Mouse (Mus musculus) forebrain, embryonic 16.5 days (tissue): ENCODE data around the gene Itpr2. TPM values are rescaled to one million over a fixed set of nuclear protein-coding genes. Genes with fewer than 3 reads are reported as not detected.

Experiments
- ATAC-seq: fragments of 200-750 bp; cut with Nextera tagmentation; 2 replicates; pipeline ENCODE4 v1.8.0; 2017; ENCODE audit warnings: mild to moderate bottlenecking, moderate library complexity
- H3K27ac ChIP-seq: fragments of 300-500 bp; sonication (generic); 2 replicates; pipeline ENCODE4 v1.5.1; 2014; ENCODE audit warnings: low read length, control low read depth
- H3K27me3 ChIP-seq: fragments of 300-500 bp; sonication (generic); replicated peaks from 2 replicates; pipeline ENCODE4 v1.6.1; 2014; ENCODE audit warnings: low read length; ENCODE audit not compliant: control insufficient read depth, insufficient read depth
- H3K36me3 ChIP-seq: fragments of 300-500 bp; sonication (generic); 2 replicates; pipeline ENCODE4 v1.6.1; 2014; ENCODE audit not compliant: control insufficient read depth, insufficient read depth
- H3K4me1 ChIP-seq: fragments of 300-500 bp; sonication (generic); replicated peaks from 2 replicates; pipeline ENCODE4 v1.6.1; 2014; ENCODE audit warnings: low read length; ENCODE audit not compliant: control insufficient read depth, insufficient read depth
- H3K4me2 ChIP-seq: fragments of 300-500 bp; sonication (generic); 2 replicates; pipeline ENCODE4 v1.6.1; 2014; ENCODE audit warnings: mild to moderate bottlenecking, low read length, control low read depth
- H3K4me3 ChIP-seq: fragments of 300-500 bp; sonication (generic); replicated peaks from 2 replicates; pipeline ENCODE4 v1.5.1; 2014; ENCODE audit warnings: mild to moderate bottlenecking, low read length, control low read depth
- H3K9ac ChIP-seq: fragments of 300-500 bp; sonication (generic); replicated peaks from 2 replicates; pipeline ENCODE4 v1.6.1; 2014; ENCODE audit warnings: low read depth, low read length, control low read depth
- H3K9me3 ChIP-seq: fragments of 300-500 bp; sonication (generic); 2 replicates; pipeline ENCODE4 v1.6.1; 2016; ENCODE audit warnings: low read length; ENCODE audit not compliant: control insufficient read depth
- WGBS: fragments of 180-500 bp; shearing (Covaris S2); extraction: QIAGEN DNeasy Blood & Tissue Kit; methylation state at CpG from one replicate; pipeline ENCODE4 v1.1.7; 2014; 5-methylcytosine and 5-hydroxymethylcytosine counted together
- polyA plus RNA-seq: library from polyadenylated mRNA; unstranded; fragments of >200 nt; fragmentation: Nextera tagmentation; extraction: Ambion mirVana; gene quantifications from 2 replicates; pipeline ENCODE4 v1.2.1, GENCODE M21; 2015

The Itpr2 gene
- polyA plus RNA-seq, 1 experiment from 2014 or later = 4.7 TPM

DNA sequence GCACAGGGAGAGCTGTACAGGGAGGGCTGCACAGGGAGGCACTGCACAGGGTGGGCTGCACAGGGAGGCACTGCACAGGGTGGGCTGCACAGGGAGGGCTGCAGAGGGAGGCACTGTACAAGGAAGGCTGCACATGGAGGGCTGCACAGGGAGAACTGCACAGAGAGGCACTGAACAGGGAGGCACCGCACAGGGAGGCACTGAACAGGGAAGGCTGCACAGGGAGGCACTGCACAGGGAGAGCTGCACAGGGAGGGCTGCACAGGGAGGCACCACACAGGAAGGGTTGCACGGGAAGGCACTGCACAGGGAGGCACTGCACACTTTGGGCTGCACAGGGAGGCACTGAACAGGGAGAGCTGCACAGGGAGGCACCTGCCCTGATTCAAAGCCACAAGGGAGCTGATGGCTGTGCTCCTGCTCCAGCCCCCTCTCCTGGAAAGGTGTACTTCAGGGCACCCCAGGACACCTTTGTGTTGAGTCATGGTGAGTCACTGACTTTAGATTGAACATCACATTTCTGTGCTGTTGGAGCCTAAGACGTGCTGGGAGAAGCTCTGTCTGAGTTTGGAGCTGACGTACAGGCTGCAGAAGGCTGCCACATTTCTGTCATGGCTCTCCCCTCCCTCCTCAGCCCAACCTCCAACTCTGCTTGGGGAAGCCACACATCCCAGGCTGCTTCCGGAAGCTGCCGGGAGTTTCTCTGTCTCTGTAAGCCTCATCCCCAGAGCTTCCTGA is 98.9 kb downstream of the Itpr2 start:
- WGBS = 37% methylated on average over 6 of the region's 6 CpGs
- no peaks in the 10 kb centered on the region for H3K27me3 ChIP-seq
- H3K4me2 ChIP-seq = no peak overlapping the region
- H3K9me3 ChIP-seq = no peaks in the 10 kb centered on the region
- no peaks in the 10 kb centered on the region for H3K36me3 ChIP-seq
- H3K9ac ChIP-seq = no peak overlapping the region
- ATAC-seq = peak; percentile 66
- no peak overlapping the region for H3K27ac ChIP-seq
- H3K4me1 ChIP-seq = peaks cover 17% of the 10 kb centered on the region
- H3K4me3 ChIP-seq = no peak overlapping the region

DNA sequence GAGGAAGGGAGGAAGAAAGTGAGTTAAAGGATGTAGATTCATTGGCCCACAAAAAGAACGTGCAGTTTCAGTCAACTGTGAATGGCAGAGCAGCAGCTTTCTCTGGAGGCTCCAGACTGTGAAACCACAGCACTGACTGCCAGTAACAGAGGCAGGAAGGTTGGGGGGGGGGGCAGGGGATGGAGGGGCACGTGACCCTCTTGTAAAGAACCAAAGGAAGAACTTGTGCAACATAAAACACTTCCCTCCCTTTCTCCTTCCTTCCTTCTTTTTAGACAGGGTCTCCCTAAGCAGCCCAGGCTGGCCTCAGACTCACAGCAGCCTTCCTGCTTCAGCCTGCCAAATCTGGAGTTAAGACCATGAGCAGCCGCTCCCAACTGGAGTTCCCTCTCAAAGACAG is 104.2 kb downstream of the Itpr2 start:
- no peak overlapping the region for H3K9ac ChIP-seq
- H3K4me3 ChIP-seq = no peak overlapping the region
- ATAC-seq = no peak
- no peak overlapping the region for H3K27ac ChIP-seq
- no peaks in the 10 kb centered on the region for H3K27me3 ChIP-seq
- no peak overlapping the region for H3K4me2 ChIP-seq
- no peaks in the 10 kb centered on the region for H3K4me1 ChIP-seq
- no peaks in the 10 kb centered on the region for H3K36me3 ChIP-seq
- no peaks in the 10 kb centered on the region for H3K9me3 ChIP-seq
- 76% methylated on average over 3 of the region's 3 CpGs for WGBS

DNA sequence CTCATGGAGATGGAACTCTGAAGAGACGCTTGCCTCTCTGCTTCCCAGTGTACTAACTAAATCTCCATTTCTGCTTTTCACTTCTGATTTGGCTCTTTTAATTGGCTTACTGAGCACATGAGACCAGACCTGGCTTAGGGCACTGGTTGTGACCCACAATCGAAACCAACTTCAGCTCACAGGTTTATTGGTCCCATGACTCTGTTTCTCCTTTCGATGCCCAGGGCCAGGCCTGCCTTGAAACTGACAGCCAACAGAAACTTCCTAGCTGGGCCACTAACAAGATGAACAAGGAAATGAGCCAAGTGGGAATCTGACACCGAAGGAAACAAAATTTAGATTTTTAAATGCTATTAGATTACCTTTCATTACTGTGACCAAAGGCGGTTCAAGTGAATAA is 105.8 kb downstream of the Itpr2 start:
- ATAC-seq = no peak
- Histone ChIP-seq H3K9ac (no peak overlapping the region), H3K4me2 (no peak overlapping the region), H3K9me3 (no peaks in the 10 kb centered on the region), H3K27ac (no peak overlapping the region), H3K4me3 (no peak overlapping the region), H3K36me3 (no peaks in the 10 kb centered on the region), H3K27me3 (no peaks in the 10 kb centered on the region), H3K4me1 (no peaks in the 10 kb centered on the region)
- 90% methylated on average over 5 of the region's 5 CpGs for WGBS

DNA sequence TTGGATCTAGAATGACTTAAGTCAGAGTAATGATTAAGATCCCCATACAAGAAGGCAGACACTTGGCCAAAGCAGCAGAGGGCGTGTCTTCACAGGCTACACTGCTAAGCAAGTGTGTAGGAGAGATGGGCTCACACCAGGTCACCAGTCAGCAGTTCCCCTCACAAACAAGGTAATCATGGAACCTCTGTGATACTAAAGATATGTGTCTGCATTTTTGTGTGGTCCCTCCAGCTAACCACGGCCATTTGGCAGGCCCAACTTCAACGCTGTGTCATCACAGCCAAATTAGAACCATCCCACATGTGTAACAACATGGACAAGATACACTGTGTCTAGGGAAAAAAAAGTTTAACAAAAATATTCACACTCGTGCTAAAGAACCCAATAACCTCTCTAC is 106.4 kb downstream of the Itpr2 start:
- 90% methylated on average over 4 of the region's 4 CpGs for WGBS
- H3K4me3 ChIP-seq = no peak overlapping the region
- H3K9me3 ChIP-seq = no peaks in the 10 kb centered on the region
- ATAC-seq = no peak
- no peak overlapping the region for H3K27ac ChIP-seq
- no peak overlapping the region for H3K4me2 ChIP-seq
- no peaks in the 10 kb centered on the region for H3K36me3 ChIP-seq
- no peaks in the 10 kb centered on the region for H3K27me3 ChIP-seq
- no peak overlapping the region for H3K9ac ChIP-seq
- no peaks in the 10 kb centered on the region for H3K4me1 ChIP-seq

DNA sequence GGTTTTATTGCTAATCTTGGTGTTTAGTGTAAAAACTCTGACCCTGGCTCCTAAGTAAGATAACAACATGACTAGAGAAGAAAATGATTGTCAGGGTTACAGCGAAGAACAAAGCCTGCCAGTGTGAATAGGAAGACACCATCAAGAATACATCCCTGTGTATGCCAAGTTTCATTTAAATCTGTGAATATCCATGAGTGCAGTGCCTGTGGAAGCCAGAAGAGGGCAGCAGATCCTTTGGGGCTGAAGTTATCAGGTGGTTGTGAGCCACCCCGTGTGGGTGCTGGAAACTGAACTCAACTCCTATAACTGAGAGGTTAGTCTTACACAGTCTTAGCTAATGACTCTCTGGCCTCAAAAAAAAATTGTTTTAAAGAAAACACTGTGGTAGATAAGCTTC is 109.8 kb downstream of the Itpr2 start:
- Histone ChIP-seq H3K9ac (no peak overlapping the region), H3K4me2 (no peak overlapping the region), H3K9me3 (no peaks in the 10 kb centered on the region), H3K4me1 (no peaks in the 10 kb centered on the region), H3K27me3 (no peaks in the 10 kb centered on the region), H3K36me3 (no peaks in the 10 kb centered on the region), H3K27ac (no peak overlapping the region), H3K4me3 (no peak overlapping the region)
- no peak for ATAC-seq
- WGBS = 77% methylated on average over 2 of the region's 2 CpGs

DNA sequence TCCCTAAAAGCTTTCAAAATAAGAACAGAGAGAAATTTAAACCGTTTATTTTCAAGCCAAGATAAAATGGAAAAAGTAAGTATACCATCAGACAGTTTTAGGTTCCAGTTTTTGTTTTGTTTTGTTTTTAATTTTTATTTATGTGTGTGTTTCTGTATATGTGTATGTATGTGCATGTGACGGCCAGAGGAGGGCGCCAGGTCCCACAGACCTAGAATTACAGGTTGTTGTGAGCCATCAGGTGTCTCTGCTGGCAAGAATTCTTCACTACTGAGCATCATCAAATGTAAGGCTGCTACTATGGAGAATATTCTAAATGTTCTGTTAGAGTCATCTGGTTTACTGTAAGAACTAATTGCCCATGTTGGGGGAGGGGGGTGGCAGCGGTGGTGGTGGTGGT is 111.9 kb downstream of the Itpr2 start:
- no peaks in the 10 kb centered on the region for H3K27me3 ChIP-seq
- no peaks in the 10 kb centered on the region for H3K36me3 ChIP-seq
- no peak overlapping the region for H3K9ac ChIP-seq
- H3K27ac ChIP-seq = no peak overlapping the region
- H3K4me2 ChIP-seq = no peak overlapping the region
- peaks cover 4% of the 10 kb centered on the region; the same call in 1 of the 2 replicates for H3K4me1 ChIP-seq
- no peaks in the 10 kb centered on the region for H3K9me3 ChIP-seq
- 91% methylated on average over 4 of the region's 4 CpGs for WGBS
- H3K4me3 ChIP-seq = no peak overlapping the region
- ATAC-seq = no peak

DNA sequence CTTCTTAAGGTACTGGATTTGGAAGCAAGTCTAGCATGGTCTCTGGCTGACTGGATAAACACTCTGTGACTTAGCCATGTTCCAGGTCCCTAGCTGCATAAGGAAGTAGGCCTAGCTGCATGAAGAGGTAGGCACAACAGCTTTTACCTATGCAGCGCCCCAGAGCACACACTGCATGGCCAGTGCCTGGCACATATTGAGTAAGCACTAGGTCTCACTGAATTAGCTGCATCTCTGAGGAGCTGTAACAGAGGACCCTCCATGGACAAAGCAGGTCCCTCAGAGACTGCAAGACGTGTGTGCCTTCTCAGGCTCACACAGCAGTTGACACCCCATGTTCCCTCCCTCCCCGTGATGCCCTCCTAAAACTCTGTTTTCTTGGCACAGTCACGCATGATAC is 114.0 kb downstream of the Itpr2 start:
- 77% methylated on average over 4 of the region's 4 CpGs for WGBS
- Histone ChIP-seq H3K9ac (no peak overlapping the region), H3K27ac (peak overlapping the region; percentile 5; the same call in 1 of the 2 replicates), H3K9me3 (no peaks in the 10 kb centered on the region), H3K4me3 (no peak overlapping the region), H3K4me2 (no peak overlapping the region), H3K27me3 (no peaks in the 10 kb centered on the region), H3K36me3 (no peaks in the 10 kb centered on the region), H3K4me1 (peaks cover 4% of the 10 kb centered on the region; the same call in 1 of the 2 replicates)
- ATAC-seq = peak; percentile 21; the same call in 1 of the 2 replicates

DNA sequence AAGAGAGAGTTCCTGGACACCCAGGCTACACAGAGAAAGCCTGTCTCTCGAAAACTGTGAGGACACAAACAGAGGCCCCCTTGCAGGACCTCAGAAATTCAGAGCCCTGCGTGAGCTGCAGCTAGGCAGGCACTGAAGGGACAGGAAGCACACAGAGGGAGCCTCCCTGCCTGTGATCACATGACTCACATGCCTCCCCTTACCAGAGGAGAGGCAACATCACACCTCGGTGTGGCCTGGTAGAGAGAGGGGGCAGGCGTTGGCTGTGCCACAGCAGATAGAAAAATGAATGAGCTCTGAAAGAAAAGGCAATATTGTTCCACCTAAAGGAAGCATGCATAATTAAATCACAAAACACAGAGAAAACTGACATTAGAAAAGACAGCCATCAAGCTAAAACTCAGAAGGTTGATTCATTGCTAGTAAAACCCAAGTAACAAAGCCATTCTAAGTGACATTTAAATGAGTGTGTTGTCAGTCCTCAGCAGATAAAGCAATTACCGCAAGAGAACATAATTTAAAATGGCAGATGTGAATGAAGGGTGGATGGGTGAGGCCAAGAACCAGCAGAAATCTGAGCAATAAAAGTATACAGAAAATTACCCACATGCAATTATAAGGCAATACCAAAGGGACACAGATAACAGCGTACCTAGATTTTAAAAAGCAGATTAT is 114.8 kb downstream of the Itpr2 start:
- ATAC-seq = peak; percentile 89
- H3K4me2 ChIP-seq = no peak overlapping the region

DNA sequence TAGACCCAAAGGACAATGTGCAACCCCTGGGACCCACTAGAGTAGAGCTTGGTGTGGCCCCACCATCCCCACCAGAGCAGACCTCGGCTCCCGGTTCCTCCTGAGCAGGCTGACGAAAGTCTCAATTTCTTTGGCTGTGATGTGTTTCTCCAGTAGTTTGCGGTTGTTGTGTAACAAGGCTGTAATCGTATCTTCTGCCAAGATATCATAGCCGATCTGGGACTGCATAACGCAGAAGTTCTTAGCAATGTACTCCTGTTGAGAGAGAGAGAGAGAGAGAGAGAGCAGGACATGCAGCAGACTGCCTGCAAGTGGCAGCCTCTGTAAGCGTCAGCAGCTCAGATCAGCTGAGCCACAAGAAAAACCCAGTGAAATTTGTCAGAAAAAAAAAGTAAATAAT is 122.8 kb downstream of the Itpr2 start:
- H3K9ac ChIP-seq = no peak overlapping the region
- ATAC-seq = no peak
- no peak overlapping the region for H3K4me3 ChIP-seq
- no peaks in the 10 kb centered on the region for H3K9me3 ChIP-seq
- H3K4me2 ChIP-seq = no peak overlapping the region
- H3K27me3 ChIP-seq = no peaks in the 10 kb centered on the region
- H3K4me1 ChIP-seq = no peaks in the 10 kb centered on the region
- 83% methylated on average over 8 of the region's 8 CpGs for WGBS
- no peak overlapping the region for H3K27ac ChIP-seq
- no peaks in the 10 kb centered on the region for H3K36me3 ChIP-seq

More for the DNA sequence above, 114.8 kb downstream of the Itpr2 start:
- peaks cover 4% of the 10 kb centered on the region; the same call in 1 of the 2 replicates for H3K4me1 ChIP-seq
- 19% methylated on average over 6 of the region's 6 CpGs for WGBS
- H3K27ac ChIP-seq = peak overlapping the region; percentile 24; the same call in 1 of the 2 replicates
- no peak overlapping the region for H3K9ac ChIP-seq
- H3K36me3 ChIP-seq = no peaks in the 10 kb centered on the region
- H3K9me3 ChIP-seq = no peaks in the 10 kb centered on the region
- H3K4me3 ChIP-seq = no peak overlapping the region
- no peaks in the 10 kb centered on the region for H3K27me3 ChIP-seq
